Comparison of ENCODE assay signal across 30 mouse cellular contexts in genomic region chr15:91268532-91268931, GRCm38 (mm10).
A peak's percentile ranks its signal among the peaks of the same experiment; 100 is the strongest.
DNase-seq lines count a peak whose midpoint lies in the region; ATAC-seq and TF ChIP-seq lines count a peak whose summit lies in the region.
"Had no signal": no experiment of that assay in that cellular context is flagged by ENCODE, and none has a peak within 500 bp of the region (broad histone marks: within the 10 kb centered on the region; RNA-seq: fewer than 3 reads in every experiment).

No protein-coding gene starts in this region.

- H3K27me3 ChIP-seq in kidney, embryonic 16.5 days (ENCODE audit: insufficient read depth, low read length), result no peaks in the 10 kb centered on the region
- H3K27me3 ChIP-seq in stomach, embryonic 15.5 days (replicated peaks), result no peaks in the 10 kb centered on the region
- no peaks in the 10 kb centered on the region for H3K27me3 ChIP-seq in stomach, postnatal 0 days (ENCODE audit: control insufficient read depth, insufficient read depth, low read length)
- H3K27me3 ChIP-seq: embryonic facial prominence, embryonic 12.5 days; forebrain, embryonic 15.5 days; hindbrain, embryonic 13.5 days; limb, embryonic 12.5 days; neural tube, embryonic 12.5 days had no signal

- TF ChIP-seq CTCF in stomach, postnatal 0 days (IDR thresholded peaks at IDR 0.05; ENCODE audit: low read depth), result no peak

- H3K9me3 ChIP-seq in kidney, embryonic 16.5 days (ENCODE audit: low read length), result no peaks in the 10 kb centered on the region
- no peaks in the 10 kb centered on the region for H3K9me3 ChIP-seq in stomach, embryonic 15.5 days
- H3K9me3 ChIP-seq in stomach, postnatal 0 days (ENCODE audit: control insufficient read depth, low read length), result no peaks in the 10 kb centered on the region
- H3K9me3 ChIP-seq: embryonic facial prominence, embryonic 12.5 days; forebrain, embryonic 15.5 days; hindbrain, embryonic 13.5 days; limb, embryonic 12.5 days; midbrain, embryonic 10.5 days; neural tube, embryonic 12.5 days had no signal

- DNase-seq in kidney, adult 18-20 months, result peak; percentile 57
- no peak for DNase-seq in stomach, postnatal 0 days (ENCODE audit: low spot score)
- DNase-seq in kidney, postnatal 10 days, result peak; percentile 49
- DNase-seq in adrenal gland, adult 2 months, result no peak
- no peak for DNase-seq in thymus, adult 18-20 months
- DNase-seq in left cerebral cortex, postnatal 14 days (ENCODE audit: low spot score in 2 of 2), result no peak
- DNase-seq: adrenal gland, postnatal 14 days; cerebellum, adult 11-12 months; cerebellum, adult 9-11 months; embryo, embryonic 11 days; gastrocnemius, postnatal 25 days; heart, adult 18-20 months; heart, postnatal 4 days; layer of hippocampus, adult 9-11 months; liver, postnatal 0 days; thymus, postnatal 14 days had no signal

- no peaks in the 10 kb centered on the region for H3K4me1 ChIP-seq in kidney, embryonic 16.5 days (ENCODE audit: insufficient read depth, low read length)
- H3K4me1 ChIP-seq in stomach, embryonic 15.5 days, result no peaks in the 10 kb centered on the region
- H3K4me1 ChIP-seq in stomach, postnatal 0 days (replicated peaks; ENCODE audit: control insufficient read depth, insufficient read depth), result no peaks in the 10 kb centered on the region
- H3K4me1 ChIP-seq: embryonic facial prominence, embryonic 12.5 days; forebrain, embryonic 15.5 days; hindbrain, embryonic 13.5 days; limb, embryonic 12.5 days; midbrain, embryonic 10.5 days; neural tube, embryonic 12.5 days had no signal

- intact Hi-C loops in left cerebral cortex, postnatal 14 days (cut with DNase I), result loop anchor here (1.0 kb wide), 1 partner anchor 16 kb away; no protein-coding TSS in a partner anchor

- no peak overlapping the region for H3K27ac ChIP-seq in kidney, embryonic 16.5 days (ENCODE audit: low read length)
- no peak overlapping the region for H3K27ac ChIP-seq in stomach, embryonic 15.5 days
- no peak overlapping the region for H3K27ac ChIP-seq in stomach, postnatal 0 days (replicated peaks)
- H3K27ac ChIP-seq: embryonic facial prominence, embryonic 12.5 days; forebrain, embryonic 15.5 days; hindbrain, embryonic 13.5 days; limb, embryonic 12.5 days; macrophage; midbrain, embryonic 10.5 days; neural tube, embryonic 12.5 days had no signal

- 74% methylated on average over 4 of the region's 4 CpGs for WGBS in kidney, embryonic 16.5 days
- WGBS in stomach, embryonic 15.5 days, result 67% methylated on average over 4 of the region's 4 CpGs
- WGBS in stomach, postnatal 0 days, result 61% methylated on average over 4 of the region's 4 CpGs

- no peaks in the 10 kb centered on the region for H3K36me3 ChIP-seq in kidney, embryonic 16.5 days (ENCODE audit: insufficient read depth, low read length)
- no peaks in the 10 kb centered on the region for H3K36me3 ChIP-seq in stomach, embryonic 15.5 days
- no peaks in the 10 kb centered on the region for H3K36me3 ChIP-seq in stomach, postnatal 0 days (ENCODE audit: control insufficient read depth, insufficient read depth, low read length)
- H3K36me3 ChIP-seq: embryonic facial prominence, embryonic 12.5 days; forebrain, embryonic 15.5 days; limb, embryonic 12.5 days; midbrain, embryonic 10.5 days; neural tube, embryonic 12.5 days had no signal

- H3K4me2 ChIP-seq in kidney, embryonic 16.5 days (replicated peaks; ENCODE audit: low read depth, low read length), result no peak overlapping the region
- H3K4me2 ChIP-seq in stomach, embryonic 15.5 days, result no peak overlapping the region
- no peak overlapping the region for H3K4me2 ChIP-seq in stomach, postnatal 0 days (replicated peaks; ENCODE audit: low read depth)
- H3K4me2 ChIP-seq: embryonic facial prominence, embryonic 12.5 days; forebrain, embryonic 15.5 days; heart, embryonic 11.5 days; hindbrain, embryonic 13.5 days; limb, embryonic 12.5 days; liver, embryonic 11.5 days; neural tube, embryonic 12.5 days had no signal

- TF ChIP-seq EP300 in stomach, postnatal 0 days (optimal IDR thresholded peaks at IDR 0.05), result no peak

- no peak overlapping the region for H3K4me3 ChIP-seq in kidney, embryonic 16.5 days (ENCODE audit: low read length)
- no peak overlapping the region for H3K4me3 ChIP-seq in stomach, embryonic 15.5 days (replicated peaks)
- H3K4me3 ChIP-seq in stomach, postnatal 0 days (ENCODE audit: low read depth, low read length), result no peak overlapping the region
- H3K4me3 ChIP-seq: embryonic facial prominence, embryonic 12.5 days; forebrain, embryonic 15.5 days; hindbrain, embryonic 13.5 days; limb, embryonic 12.5 days; midbrain, embryonic 10.5 days; myocyte; neural tube, embryonic 12.5 days had no signal

- no peak for ATAC-seq in kidney, embryonic 16.5 days (ENCODE audit: low FRiP score, low TSS enrichment)
- 0 out of 2 replicates have a peak, but pooled peaks have one; percentile 31 for ATAC-seq in stomach, embryonic 15.5 days (ENCODE audit: insufficient read depth, low FRiP score, low read depth)
- ATAC-seq in stomach, postnatal 0 days (ENCODE audit: low FRiP score, low TSS enrichment), result no peak
- ATAC-seq: forebrain, embryonic 15.5 days; liver, postnatal 0 days; lung, postnatal 0 days; Patski had no signal

- H3K9ac ChIP-seq in kidney, embryonic 16.5 days (replicated peaks; ENCODE audit: low read length), result no peak overlapping the region
- H3K9ac ChIP-seq in stomach, embryonic 15.5 days, result no peak overlapping the region
- H3K9ac ChIP-seq in stomach, postnatal 0 days (ENCODE audit: low read length), result no peak overlapping the region
- H3K9ac ChIP-seq: embryonic facial prominence, embryonic 12.5 days; forebrain, embryonic 15.5 days; hindbrain, embryonic 13.5 days; limb, embryonic 12.5 days; liver, postnatal 0 days; neural tube, embryonic 12.5 days had no signal

Comparison
In these comparisons a context has a peak if more than half of its experiments do, and no peak if none do; other contexts are left out.
1. DNase-seq: peak in kidney, adult 18-20 months (single experiment) and kidney, postnatal 10 days (single experiment); none in stomach, postnatal 0 days (single experiment), adrenal gland, adult 2 months (single experiment), thymus, adult 18-20 months (0 of 2) and left cerebral cortex, postnatal 14 days (0 of 2).